Mouse (Mus musculus) embryonic facial prominence, embryonic 14.5 days (tissue): ENCODE data around the gene Cdh3. TPM values are rescaled to one million over a fixed set of nuclear protein-coding genes. Genes with fewer than 3 reads are reported as not detected.

Source experiments
- ATAC-seq: fragments of 200-750 bp; cut with Nextera tagmentation; 2 replicates; pipeline ENCODE4 v1.8.0; 2017; ENCODE audit warnings: low read depth, moderate number of reproducible peaks, moderate TSS enrichment
- DNase-seq: peaks from one replicate; pipeline ENCODE4 v3.0.0-alpha.2; 2015; ENCODE audit warnings: low spot score
- H3K27ac ChIP-seq: fragments of 300-500 bp; sonication (generic); replicated peaks from 2 replicates; pipeline ENCODE4 v1.5.1; 2014; ENCODE audit warnings: low read depth, mild to moderate bottlenecking, low read length, moderate library complexity
- H3K27me3 ChIP-seq: fragments of 300-500 bp; sonication (generic); replicated peaks from 2 replicates; pipeline ENCODE4 v1.6.1; 2014; ENCODE audit warnings: low read length; ENCODE audit not compliant: control insufficient read depth, insufficient read depth
- H3K36me3 ChIP-seq: fragments of 300-500 bp; sonication (generic); 2 replicates; pipeline ENCODE4 v1.6.1; 2014; ENCODE audit warnings: low read length, mixed read lengths; ENCODE audit not compliant: control insufficient read depth, insufficient read depth
- H3K4me1 ChIP-seq: fragments of 300-500 bp; sonication (generic); 2 replicates; pipeline ENCODE4 v1.6.1; 2014; ENCODE audit warnings: antibody characterized with exemption, low read length; ENCODE audit not compliant: control insufficient read depth, insufficient read depth
- H3K4me2 ChIP-seq: fragments of 300-500 bp; sonication (generic); 2 replicates; pipeline ENCODE4 v1.6.1; 2014; ENCODE audit warnings: low read depth, mild to moderate bottlenecking, low read length, moderate library complexity, mixed read lengths
- H3K4me3 ChIP-seq: fragments of 300-500 bp; sonication (generic); 2 replicates; pipeline ENCODE4 v1.5.1; 2014; ENCODE audit warnings: low read depth, mild to moderate bottlenecking, low read length
- H3K9ac ChIP-seq: fragments of 300-500 bp; sonication (generic); 2 replicates; pipeline ENCODE4 v1.6.1; 2014; ENCODE audit warnings: low read depth, mild to moderate bottlenecking, low read length, moderate library complexity, mixed read lengths
- H3K9me3 ChIP-seq: fragments of 300-500 bp; sonication (generic); 2 replicates; pipeline ENCODE4 v1.6.1; 2016; ENCODE audit warnings: low read length; ENCODE audit not compliant: control insufficient read depth
- WGBS: fragments of 180-500 bp; shearing (Covaris S2); extraction: QIAGEN DNeasy Blood & Tissue Kit; methylation state at CpG from one replicate; pipeline ENCODE4 v1.1.7; 2014; 5-methylcytosine and 5-hydroxymethylcytosine counted together
- polyA plus RNA-seq: library from polyadenylated mRNA; unstranded; fragments of >200 nt; fragmentation: Nextera tagmentation; extraction: Ambion mirVana; gene quantifications from 2 replicates; pipeline ENCODE4 v1.2.1, GENCODE M21; 2014

The Cdh3 gene
- polyA plus RNA-seq, 1 experiment from 2014 or later: 9.8 TPM

DNA sequence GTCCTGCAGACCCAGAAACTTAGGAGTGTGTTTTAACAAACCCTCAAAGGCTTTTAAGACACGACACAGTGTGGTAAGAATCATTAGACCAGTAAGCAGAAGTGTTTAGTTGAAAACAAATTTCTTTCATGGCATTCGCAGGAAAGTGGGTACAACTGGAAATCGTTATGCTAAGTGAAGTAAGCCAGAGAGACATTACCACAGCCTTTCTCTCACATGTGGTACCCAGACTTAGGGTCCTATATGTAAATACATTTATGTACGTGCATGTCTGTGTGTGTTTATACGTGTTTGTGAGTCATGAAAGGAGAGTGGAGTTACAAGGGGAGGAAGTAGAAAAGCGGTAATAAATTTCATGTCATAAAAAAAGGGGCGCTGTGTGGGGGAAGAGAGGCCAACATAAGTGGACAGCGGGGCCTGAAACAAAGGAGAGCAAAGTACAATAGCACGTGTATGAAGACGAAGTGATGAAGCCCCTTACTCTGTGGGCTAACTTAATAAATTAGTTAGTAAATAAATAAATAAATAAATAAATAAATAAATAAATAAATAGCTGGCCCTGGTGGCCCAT is 37.8 kb downstream of the Cdh3 start:
- no peak overlapping the region for H3K9ac ChIP-seq
- H3K4me2 ChIP-seq: no peak overlapping the region
- peaks cover 28% of the 10 kb centered on the region for H3K36me3 ChIP-seq
- DNase-seq (peak; percentile 56), ATAC-seq (no peak)
- no peaks in the 10 kb centered on the region for H3K9me3 ChIP-seq
- WGBS: 58% methylated on average over 10 of the region's 10 CpGs
- H3K27me3 ChIP-seq: no peaks in the 10 kb centered on the region
- H3K4me3 ChIP-seq: no peak overlapping the region
- no peak overlapping the region for H3K27ac ChIP-seq
- no peaks in the 10 kb centered on the region for H3K4me1 ChIP-seq

DNA sequence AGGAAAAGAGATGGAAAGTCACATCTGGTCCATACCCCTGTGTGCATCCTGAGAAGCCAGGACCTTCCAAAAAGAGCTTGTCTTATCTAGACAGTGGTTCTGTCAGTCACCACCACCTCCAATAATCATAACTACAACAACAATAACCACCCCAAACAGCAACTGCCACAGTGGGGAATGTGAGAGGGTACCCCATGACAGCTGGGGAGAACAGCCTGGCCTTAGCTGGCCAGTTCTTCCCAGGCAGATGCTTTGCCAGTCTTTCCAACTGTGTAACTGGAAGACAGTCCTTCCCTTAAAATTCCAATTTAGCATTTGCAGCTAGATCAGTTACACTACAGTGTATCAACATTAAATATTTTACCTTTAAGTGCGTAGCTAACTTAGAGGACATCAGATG is 40.2 kb downstream of the Cdh3 start:
- no peak overlapping the region for H3K4me2 ChIP-seq
- DNase-seq (no peak), ATAC-seq (no peak)
- H3K4me3 ChIP-seq: no peak overlapping the region
- H3K27me3 ChIP-seq: no peaks in the 10 kb centered on the region
- H3K9me3 ChIP-seq: 0 out of 2 replicates have a peak, but pooled peaks cover 3% of the 10 kb centered on the region
- H3K4me1 ChIP-seq: no peaks in the 10 kb centered on the region
- H3K27ac ChIP-seq: no peak overlapping the region
- H3K36me3 ChIP-seq: peaks cover 23% of the 10 kb centered on the region
- no peak overlapping the region for H3K9ac ChIP-seq
- 89% methylated on average over 1 of the region's 1 CpGs for WGBS

- Histone ChIP-seq H3K9me3 (0 out of 2 replicates have a peak, but pooled peaks cover 9% of the 10 kb centered on the region), H3K4me3 (no peak overlapping the region), H3K4me1 (no peaks in the 10 kb centered on the region), H3K36me3 (peaks cover 30% of the 10 kb centered on the region), H3K9ac (no peak overlapping the region), H3K27me3 (no peaks in the 10 kb centered on the region), H3K27ac (no peak overlapping the region), H3K4me2 (no peak overlapping the region)
- DNase-seq (no peak), ATAC-seq (no peak)
- WGBS: 97% methylated on average over 5 of the region's 5 CpGs
Measured at GRCm38 (mm10) chr8:106554011-106554410, 43.3 kb downstream of the Cdh3 start.

GRCm38 (mm10) chr8:106556068-106556645 is 45.5 kb downstream of the Cdh3 start:
- H3K4me2 ChIP-seq: no peak overlapping the region
- 73% methylated on average over 6 of the region's 7 CpGs for WGBS
- DNase-seq: no peak
- H3K4me1 ChIP-seq: 0 out of 2 replicates have a peak, but pooled peaks cover under 1% of the 10 kb centered on the region
- H3K9me3 ChIP-seq: 0 out of 2 replicates have a peak, but pooled peaks cover 9% of the 10 kb centered on the region
- peaks cover 30% of the 10 kb centered on the region for H3K36me3 ChIP-seq
- H3K9ac ChIP-seq: no peak overlapping the region
- no peaks in the 10 kb centered on the region for H3K27me3 ChIP-seq
- ATAC-seq: no peak
- no peak overlapping the region for H3K27ac ChIP-seq
- no peak overlapping the region for H3K4me3 ChIP-seq

GRCm38 (mm10) chr8:106559844-106560243 is 49.2 kb downstream of the Cdh3 start:
- Histone ChIP-seq H3K9me3 (0 out of 2 replicates have a peak, but pooled peaks cover 6% of the 10 kb centered on the region), H3K4me1 (0 out of 2 replicates have a peak, but pooled peaks cover 3% of the 10 kb centered on the region), H3K4me2 (no peak overlapping the region), H3K27ac (no peak overlapping the region), H3K4me3 (no peak overlapping the region), H3K9ac (no peak overlapping the region), H3K27me3 (no peaks in the 10 kb centered on the region), H3K36me3 (peaks cover 10% of the 10 kb centered on the region)
- DNase-seq (no peak), ATAC-seq (no peak)
- 56% methylated on average over 9 of the region's 9 CpGs for WGBS

DNA sequence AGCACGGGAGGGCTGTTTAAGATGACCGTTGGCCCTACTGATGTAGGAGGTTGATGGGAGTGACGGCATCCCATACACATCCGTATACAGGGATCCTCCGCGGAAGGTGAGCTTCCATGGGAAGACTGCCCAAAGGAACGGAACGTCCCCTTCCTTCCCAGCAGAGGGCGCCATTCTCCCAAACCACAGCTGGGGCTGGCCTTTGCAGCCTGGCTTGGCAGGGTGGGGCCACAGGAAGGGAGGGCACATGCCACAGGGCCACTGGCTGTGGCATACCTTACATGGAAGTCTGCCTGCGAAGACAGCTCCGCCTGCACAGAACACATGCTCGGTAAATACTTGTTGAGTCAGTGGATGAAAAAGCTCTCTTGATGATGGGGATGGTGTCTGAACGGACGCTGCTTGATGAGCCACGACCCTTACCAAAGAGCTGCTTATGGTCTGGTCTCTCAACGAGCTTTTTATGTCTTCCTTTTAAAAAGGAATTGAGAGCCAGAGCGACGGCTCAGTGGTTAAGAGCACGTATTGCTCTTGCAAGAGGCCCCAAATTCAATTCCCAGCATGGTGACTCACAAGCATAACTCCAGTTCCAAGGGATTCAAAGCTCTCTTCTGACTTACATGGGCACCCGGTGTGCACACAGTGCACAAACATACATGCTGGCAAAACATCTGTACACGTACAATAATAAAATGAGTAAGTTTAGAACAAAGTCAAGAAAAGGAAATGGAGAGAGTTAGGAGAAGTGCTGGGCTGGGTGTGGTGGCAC is 50.6 kb downstream of the Cdh3 start:
- peak; percentile 70 for ATAC-seq
- H3K27ac ChIP-seq: no peak overlapping the region
- H3K4me2 ChIP-seq: no peak overlapping the region

GRCm38 (mm10) chr8:106563691-106564182 is 53.0 kb downstream of the Cdh3 start:
- ATAC-seq (peak; percentile 90), DNase-seq (peak; percentile 85)
- Histone ChIP-seq H3K27me3 (no peaks in the 10 kb centered on the region), H3K36me3 (no peaks in the 10 kb centered on the region), H3K9me3 (no peaks in the 10 kb centered on the region), H3K4me1 (0 out of 2 replicates have a peak, but pooled peaks cover 3% of the 10 kb centered on the region), H3K4me2 (no peak overlapping the region), H3K4me3 (no peak overlapping the region), H3K9ac (no peak overlapping the region), H3K27ac (peak overlapping the region; percentile 49; the same call in 1 of the 2 replicates)
- 62% methylated on average over 3 of the region's 3 CpGs for WGBS

More for the DNA sequence above, 50.6 kb downstream of the Cdh3 start:
- Histone ChIP-seq H3K4me1 (0 out of 2 replicates have a peak, but pooled peaks cover 3% of the 10 kb centered on the region), H3K36me3 (peaks cover 7% of the 10 kb centered on the region; the same call in 1 of the 2 replicates), H3K27me3 (no peaks in the 10 kb centered on the region), H3K9ac (no peak overlapping the region), H3K9me3 (0 out of 2 replicates have a peak, but pooled peaks cover 6% of the 10 kb centered on the region), H3K4me3 (no peak overlapping the region)
- DNase-seq: peak; percentile 86
- WGBS: 27% methylated on average over 20 of the region's 21 CpGs

DNA sequence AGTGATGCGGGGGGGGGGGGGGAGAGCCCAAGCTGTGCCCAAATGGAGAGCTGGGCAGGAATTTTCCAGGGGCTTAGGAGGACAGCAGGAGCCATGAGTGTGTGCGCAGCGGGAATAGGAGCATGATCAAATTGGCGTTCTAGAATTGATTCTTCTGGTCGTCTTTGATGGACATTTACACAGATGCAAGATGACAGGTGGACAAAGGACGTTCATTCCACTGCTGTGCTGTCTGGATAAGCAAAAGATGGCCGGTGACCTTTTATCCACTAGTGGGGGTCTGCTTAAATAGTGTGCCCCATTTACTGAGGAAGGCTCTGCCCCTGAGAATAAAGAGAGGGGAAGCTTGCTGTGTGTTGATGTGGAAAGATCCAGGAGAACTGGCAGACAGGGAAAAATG is 58.3 kb downstream of the Cdh3 start:
- WGBS: 71% methylated on average over 6 of the region's 7 CpGs
- no peak overlapping the region for H3K9ac ChIP-seq

More for the DNA sequence above, 58.3 kb downstream of the Cdh3 start:
- Histone ChIP-seq H3K4me1 (no peaks in the 10 kb centered on the region), H3K9me3 (no peaks in the 10 kb centered on the region), H3K4me2 (no peak overlapping the region), H3K36me3 (no peaks in the 10 kb centered on the region), H3K4me3 (no peak overlapping the region), H3K27ac (no peak overlapping the region), H3K27me3 (no peaks in the 10 kb centered on the region)
- ATAC-seq (peak; percentile 55; the same call in 1 of the 2 replicates), DNase-seq (peak; percentile 64)
